Mouse (Mus musculus) ovary, adult 18-20 months (tissue): Measurements from ENCODE around the gene Gm4175.
"Not testable (repeated sequence)": the region's sequence is repeated elsewhere in the genome, so short reads cannot be mapped to it uniquely, and the experiment has no call there.

Experiments used
- DNase-seq: peaks from one replicate; pipeline ENCODE4 v3.0.0; 2022; ENCODE audit warnings: low spot score, mixed read lengths

Gm4175 gene

DNA sequence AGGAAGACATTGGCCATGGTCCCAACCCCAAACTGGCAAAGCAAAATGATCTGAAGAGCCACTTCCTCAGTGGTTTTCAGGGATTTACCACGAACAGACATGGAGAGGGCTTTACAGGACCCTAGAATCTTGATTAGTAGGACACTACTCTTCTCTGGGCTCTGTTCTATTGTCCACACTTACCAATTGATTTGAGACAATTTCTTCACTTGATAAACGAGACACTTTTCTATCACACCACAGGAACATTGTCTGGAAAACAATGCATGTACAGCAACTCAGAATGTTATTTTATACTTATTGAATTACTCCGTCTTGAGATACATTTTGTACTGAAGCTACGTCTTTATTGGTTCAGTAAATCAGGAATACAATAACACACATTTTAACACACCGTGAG lies at the start of gene Gm4175:
Gene Gm4175, minus strand, starts transcription at position 101 of the 400 bp plus-strand sequence.
- not testable (repeated sequence) for DNase-seq

DNA sequence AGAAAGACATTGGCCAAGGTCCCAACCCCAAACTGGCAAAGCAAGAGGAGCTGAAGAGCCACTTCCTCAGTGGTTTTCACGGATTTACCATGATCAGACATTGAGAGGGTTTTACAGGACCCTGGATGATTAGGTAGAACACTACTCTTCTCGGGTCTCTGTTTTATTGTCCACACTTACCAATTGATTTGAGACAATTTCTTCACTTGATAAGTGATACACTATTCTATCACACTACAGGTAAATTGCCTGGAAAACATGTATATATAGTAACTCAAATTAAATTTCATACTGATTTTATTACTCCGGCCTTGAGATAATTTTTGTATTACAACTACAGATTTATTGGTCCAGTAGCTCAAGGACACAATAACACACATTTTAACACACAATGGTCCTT lies 35.4 kb upstream of the Gm4175 start, which contains the start of gene Gm4177:
Gene Gm4177, minus strand, starts transcription at position 101 of the 400 bp plus-strand sequence.
- DNase-seq, result not testable (repeated sequence)
